Mouse (Mus musculus): ENCODE measurements around the gene E030025P04Rik.

DNA sequence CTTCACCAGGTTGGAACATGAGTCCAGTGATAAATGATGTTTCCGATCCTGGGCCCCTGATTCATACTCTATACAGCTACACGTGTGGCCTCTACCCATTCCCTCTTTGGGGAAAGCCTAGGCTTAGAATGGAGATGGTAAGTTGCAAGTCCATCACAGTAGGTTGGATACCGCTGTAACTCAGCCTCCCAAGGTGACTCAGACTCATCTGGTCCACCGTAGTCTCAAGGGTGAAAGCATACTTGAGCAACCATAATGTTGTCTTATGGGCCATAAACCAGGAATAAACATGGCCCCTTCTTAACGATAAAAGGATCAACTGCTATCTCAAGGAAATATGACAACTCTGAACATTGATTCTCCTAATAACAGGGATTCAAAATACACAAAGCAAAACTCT is 44.1 kb upstream of the E030025P04Rik start:
- no peak for TF ChIP-seq EP300 (IDR thresholded peaks at IDR 0.05; ENCODE audit: insufficient read depth, low read depth, low read length)
- no peak for TF ChIP-seq POLR2A (IDR thresholded peaks at IDR 0.05; ENCODE audit: insufficient read depth, low read length)
- TF ChIP-seq CTCF (IDR thresholded peaks at IDR 0.05; ENCODE audit: low read depth, low read length), result no peak

Measured in ES-Bruce4 (cell line).